Mouse (Mus musculus): ENCODE results near the gene Clasrp. TPM values are rescaled to one million over a fixed set of nuclear protein-coding genes. Genes with fewer than 3 reads are reported as not detected.

Clasrp gene
- polyA plus RNA-seq (2014; fragmentation: Nextera tagmentation; extraction: Ambion mirVana): 49.7 and 51.3 TPM in 2 replicates

DNA sequence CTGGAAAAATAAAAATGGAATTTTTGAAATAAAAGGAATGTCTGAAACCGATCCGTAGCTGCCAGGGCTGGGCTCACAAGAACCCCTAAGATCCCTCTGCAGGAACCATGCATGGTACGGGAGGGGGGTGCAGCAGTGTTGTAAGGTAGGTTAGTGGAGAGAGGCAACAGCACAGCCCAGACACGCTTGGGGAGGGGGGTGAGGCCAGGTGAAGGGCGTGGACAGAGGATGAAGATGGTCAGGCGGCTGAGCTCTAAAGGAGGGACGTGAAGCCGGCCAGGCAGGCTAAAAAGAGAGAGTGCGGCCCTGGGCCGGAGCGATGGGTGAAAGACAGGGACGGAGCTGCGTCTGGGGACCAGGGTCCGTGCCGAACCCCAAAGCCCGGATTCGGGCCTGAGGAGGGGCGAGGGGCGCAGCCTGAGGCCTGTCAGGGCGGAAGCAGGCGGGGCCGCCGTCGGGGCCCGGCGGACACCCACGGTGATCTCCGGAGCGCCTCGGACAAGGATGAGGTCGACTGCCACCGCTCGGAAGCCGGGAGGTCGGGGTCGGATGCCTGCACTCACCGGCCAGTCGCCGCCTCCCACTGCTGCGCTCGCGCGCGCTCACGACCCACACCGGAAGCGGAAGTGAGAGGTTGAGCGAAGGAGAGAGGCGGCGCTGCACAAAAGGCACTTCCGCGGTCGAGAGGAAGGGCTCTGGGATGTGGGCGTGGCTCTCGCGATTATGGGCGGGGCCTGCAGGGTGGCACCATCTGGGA lies at the start of gene Clasrp:
Clasrp (minus strand) TSS at position 638 of the 757 bp plus-strand sequence.
- Histone ChIP-seq H3K36me3 (ENCODE audit: control insufficient read depth, insufficient read depth, low read length) (peaks cover 13% of the 10 kb centered on the region), H3K4me2 (ENCODE audit: low read depth, low read length) (peak within 1 kb of the TSS; percentile 96), H3K4me1 (ENCODE audit: control insufficient read depth, insufficient read depth, low read length) (peaks cover 17% of the 10 kb centered on the region), H3K4me3 (ENCODE audit: low read depth, low read length) (peak within 1 kb of the TSS; percentile 97), H3K9ac (replicated peaks; ENCODE audit: low read depth, low read length) (peak within 1 kb of the TSS; percentile 93), H3K9me3 (ENCODE audit: control insufficient read depth, low read length) (no peaks in the 10 kb centered on the region), H3K27me3 (ENCODE audit: control insufficient read depth, insufficient read depth, low read length) (no peaks in the 10 kb centered on the region), H3K27ac (ENCODE audit: low read depth, low read length) (peak within 1 kb of the TSS; percentile 72)
- 2% methylated on average over 57 of the region's 57 CpGs for WGBS
- peak; percentile 91 for ATAC-seq (ENCODE audit: low read depth)

DNA sequence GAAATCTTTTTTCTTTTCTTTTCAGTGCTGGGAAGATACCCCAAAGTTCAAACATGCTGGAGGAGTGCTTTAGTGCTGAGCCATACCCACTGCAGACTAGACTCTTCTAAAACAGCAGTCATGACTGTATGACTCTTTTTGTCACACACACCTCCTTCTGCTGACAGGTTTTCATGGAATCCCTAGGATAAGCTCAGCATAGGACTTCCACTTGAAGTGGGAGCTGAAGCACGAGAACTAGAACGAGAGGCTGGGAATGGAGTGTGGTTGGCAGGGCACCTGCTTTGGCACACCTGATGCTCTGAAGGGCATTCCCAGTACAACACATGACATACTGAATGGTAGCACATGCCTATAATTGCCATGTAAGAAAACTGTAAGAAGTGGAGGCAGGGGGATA lies 48.3 kb upstream of the Clasrp start:
- 98% methylated on average over 2 of the region's 2 CpGs for WGBS
- Histone ChIP-seq H3K27me3 (ENCODE audit: control insufficient read depth, insufficient read depth, low read length) (no peaks in the 10 kb centered on the region), H3K4me1 (ENCODE audit: control insufficient read depth, insufficient read depth, low read length) (no peaks in the 10 kb centered on the region), H3K36me3 (ENCODE audit: control insufficient read depth, insufficient read depth, low read length) (peaks cover 36% of the 10 kb centered on the region), H3K4me3 (ENCODE audit: low read depth, low read length) (no peak overlapping the region), H3K9me3 (ENCODE audit: control insufficient read depth, low read length) (no peaks in the 10 kb centered on the region), H3K4me2 (ENCODE audit: low read depth, low read length) (no peak overlapping the region), H3K9ac (replicated peaks; ENCODE audit: low read depth, low read length) (no peak overlapping the region), H3K27ac (ENCODE audit: low read depth, low read length) (no peak overlapping the region)
- ATAC-seq (ENCODE audit: low read depth): no peak

DNA sequence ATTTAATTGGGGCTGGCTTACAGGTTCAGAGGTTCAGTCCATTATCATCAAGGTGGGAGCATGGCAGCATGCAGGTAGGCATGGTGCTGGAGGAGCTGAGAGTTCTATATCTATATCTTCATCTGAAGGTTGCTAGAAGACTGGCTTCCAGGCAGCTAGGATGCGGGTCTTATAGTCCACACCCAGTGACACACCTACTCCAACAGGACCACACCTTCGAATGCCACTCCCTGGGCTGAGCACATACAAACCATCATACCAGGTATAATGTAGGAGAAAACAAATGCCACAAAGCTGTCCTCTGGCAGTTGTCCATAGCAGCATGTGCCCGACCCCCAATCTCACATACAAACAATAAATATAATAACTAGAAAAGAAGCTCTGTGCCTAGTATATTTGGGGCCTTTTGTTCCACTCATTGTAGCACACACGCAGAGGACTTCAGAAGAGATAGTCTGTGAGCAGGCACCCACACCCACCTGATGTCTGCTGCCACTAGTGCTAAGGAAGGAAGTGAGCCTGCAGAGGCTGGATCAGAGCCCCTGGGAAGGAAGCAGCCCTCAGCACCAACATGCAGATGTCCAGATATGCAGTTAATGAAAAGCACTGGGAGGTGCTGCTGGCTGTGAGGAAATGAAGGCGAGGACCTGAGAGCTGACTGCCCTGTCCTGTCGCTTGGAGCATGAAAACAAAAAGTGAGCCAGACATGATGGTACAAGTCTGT lies 46.9 kb upstream of the Clasrp start:
- Histone ChIP-seq H3K36me3 (ENCODE audit: control insufficient read depth, insufficient read depth, low read length) (peaks cover 40% of the 10 kb centered on the region), H3K4me2 (ENCODE audit: low read depth, low read length) (no peak overlapping the region), H3K27me3 (ENCODE audit: control insufficient read depth, insufficient read depth, low read length) (no peaks in the 10 kb centered on the region), H3K4me3 (ENCODE audit: low read depth, low read length) (no peak overlapping the region), H3K4me1 (ENCODE audit: control insufficient read depth, insufficient read depth, low read length) (no peaks in the 10 kb centered on the region), H3K27ac (ENCODE audit: low read depth, low read length) (no peak overlapping the region), H3K9ac (replicated peaks; ENCODE audit: low read depth, low read length) (no peak overlapping the region), H3K9me3 (ENCODE audit: control insufficient read depth, low read length) (no peaks in the 10 kb centered on the region)
- ATAC-seq (ENCODE audit: low read depth): no peak
- WGBS: 97% methylated on average over 6 of the region's 6 CpGs

DNA sequence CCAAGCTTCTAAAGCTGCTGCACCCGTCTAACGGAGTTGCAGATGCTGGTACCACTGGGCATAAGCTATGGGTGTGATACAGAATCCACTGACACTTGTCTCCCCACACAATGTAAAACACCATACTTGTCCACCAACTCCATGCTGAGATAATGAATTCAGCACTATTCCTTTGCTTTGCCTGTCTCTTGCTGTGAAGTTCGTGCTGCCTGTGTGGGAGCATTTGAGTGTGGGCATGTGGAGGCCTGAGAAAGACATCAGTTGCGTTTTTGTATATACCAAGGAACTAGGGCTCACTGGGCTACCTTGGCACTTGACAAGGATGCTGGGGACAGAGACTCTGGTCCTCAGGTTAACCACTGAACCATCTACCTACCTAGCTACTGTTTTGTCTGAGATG lies 36.9 kb upstream of the Clasrp start:
- Histone ChIP-seq H3K27me3 (ENCODE audit: control insufficient read depth, insufficient read depth, low read length) (no peaks in the 10 kb centered on the region), H3K9ac (replicated peaks; ENCODE audit: low read depth, low read length) (no peak overlapping the region), H3K27ac (ENCODE audit: low read depth, low read length) (no peak overlapping the region), H3K4me1 (ENCODE audit: control insufficient read depth, insufficient read depth, low read length) (no peaks in the 10 kb centered on the region), H3K36me3 (ENCODE audit: control insufficient read depth, insufficient read depth, low read length) (peaks cover 76% of the 10 kb centered on the region), H3K4me3 (ENCODE audit: low read depth, low read length) (no peak overlapping the region), H3K9me3 (ENCODE audit: control insufficient read depth, low read length) (no peaks in the 10 kb centered on the region), H3K4me2 (ENCODE audit: low read depth, low read length) (no peak overlapping the region)
- WGBS: 92% methylated on average over 4 of the region's 4 CpGs
- no peak for ATAC-seq (ENCODE audit: low read depth)

DNA sequence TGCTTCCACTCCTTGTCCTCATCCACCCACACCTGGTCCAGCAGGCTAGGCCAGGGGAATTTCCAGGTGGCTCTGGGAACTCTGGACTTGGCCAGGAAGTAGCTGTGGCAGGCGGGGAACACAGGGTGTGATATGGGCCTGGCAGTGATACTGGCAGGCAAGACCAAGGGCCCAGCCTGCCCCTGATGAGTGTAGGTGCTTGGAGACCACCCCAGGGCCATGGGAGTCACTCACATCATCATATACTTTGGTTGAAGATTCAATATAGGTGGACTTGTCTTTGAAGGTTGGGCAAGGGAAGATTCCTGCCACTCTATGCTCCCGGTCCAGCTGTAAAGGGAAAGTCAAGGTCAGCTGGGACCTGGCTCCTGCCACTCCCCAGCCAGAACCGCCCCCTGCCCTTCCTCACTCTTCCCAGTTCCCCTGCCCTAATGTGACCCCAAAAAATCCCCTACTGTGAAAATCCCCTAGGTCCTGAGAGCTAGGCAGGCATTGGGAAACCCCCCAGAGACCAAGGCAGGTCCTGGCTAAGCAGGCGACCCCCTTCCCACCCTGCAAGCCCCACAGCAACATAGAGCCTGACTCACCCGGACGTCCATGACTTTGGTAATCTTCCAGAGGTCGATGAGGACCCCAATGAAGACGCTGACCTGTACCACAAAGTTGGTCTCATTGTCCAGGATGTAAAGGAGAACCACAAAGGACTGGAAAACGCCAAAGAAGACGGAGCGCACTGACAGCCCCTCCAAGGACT lies 31.0 kb upstream of the Clasrp start:
- Histone ChIP-seq H3K27ac (ENCODE audit: low read depth, low read length) (no peak overlapping the region), H3K4me3 (ENCODE audit: low read depth, low read length) (no peak overlapping the region), H3K9ac (replicated peaks; ENCODE audit: low read depth, low read length) (no peak overlapping the region), H3K4me1 (ENCODE audit: control insufficient read depth, insufficient read depth, low read length) (no peaks in the 10 kb centered on the region), H3K27me3 (ENCODE audit: control insufficient read depth, insufficient read depth, low read length) (no peaks in the 10 kb centered on the region), H3K36me3 (ENCODE audit: control insufficient read depth, insufficient read depth, low read length) (peaks cover 55% of the 10 kb centered on the region), H3K4me2 (ENCODE audit: low read depth, low read length) (no peak overlapping the region), H3K9me3 (ENCODE audit: control insufficient read depth, low read length) (no peaks in the 10 kb centered on the region)
- 94% methylated on average over 11 of the region's 11 CpGs for WGBS
- no peak for ATAC-seq (ENCODE audit: low read depth)

DNA sequence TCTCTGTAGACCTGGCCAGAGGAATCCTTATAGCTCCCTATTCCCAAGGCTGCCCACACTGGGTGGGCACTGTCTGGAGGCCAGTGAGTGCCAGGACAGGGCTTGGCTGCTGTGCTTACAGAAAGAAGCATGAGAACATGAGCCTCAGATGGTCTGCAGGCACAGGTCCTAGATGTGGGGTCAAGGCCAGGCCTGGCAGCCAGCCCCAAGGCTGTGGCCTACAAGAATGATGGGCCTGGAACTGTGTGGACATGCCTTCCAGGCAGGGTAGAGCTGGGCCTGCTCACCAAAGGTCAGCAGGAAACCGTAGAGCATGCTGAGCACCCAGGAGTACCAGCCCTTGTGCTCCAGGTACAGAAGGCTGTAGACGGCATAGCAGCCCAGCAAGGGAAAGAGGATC lies 30.3 kb upstream of the Clasrp start:
- peaks cover 54% of the 10 kb centered on the region for H3K36me3 ChIP-seq (ENCODE audit: control insufficient read depth, insufficient read depth, low read length)
- H3K9ac ChIP-seq (replicated peaks; ENCODE audit: low read depth, low read length): no peak overlapping the region
- H3K4me3 ChIP-seq (ENCODE audit: low read depth, low read length): no peak overlapping the region
- no peak overlapping the region for H3K4me2 ChIP-seq (ENCODE audit: low read depth, low read length)
- H3K27ac ChIP-seq (ENCODE audit: low read depth, low read length): no peak overlapping the region
- no peaks in the 10 kb centered on the region for H3K27me3 ChIP-seq (ENCODE audit: control insufficient read depth, insufficient read depth, low read length)
- H3K9me3 ChIP-seq (ENCODE audit: control insufficient read depth, low read length): no peaks in the 10 kb centered on the region
- H3K4me1 ChIP-seq (ENCODE audit: control insufficient read depth, insufficient read depth, low read length): 0 out of 2 replicates have a peak, but pooled peaks cover 3% of the 10 kb centered on the region
- ATAC-seq (ENCODE audit: low read depth): no peak
- 100% methylated on average over 2 of the region's 2 CpGs for WGBS

DNA sequence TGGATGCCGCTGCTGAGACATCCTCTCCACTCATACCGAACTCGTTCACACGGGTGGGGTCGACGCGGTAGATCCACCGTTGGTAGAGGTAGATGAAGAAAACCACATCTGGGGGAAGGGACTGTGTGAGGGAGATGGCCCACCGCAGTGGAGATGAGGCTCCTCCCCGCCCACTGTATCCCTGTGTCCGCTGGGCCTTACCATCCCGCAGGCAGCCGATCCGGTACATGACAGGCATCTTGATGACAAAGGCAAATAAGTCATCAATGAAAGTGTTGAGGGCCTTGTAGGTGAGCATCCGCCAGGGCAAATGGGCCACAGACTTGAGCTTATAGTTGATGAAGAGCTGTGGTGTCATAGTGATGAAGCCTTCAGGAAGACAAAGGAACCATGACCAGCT lies 29.6 kb upstream of the Clasrp start:
- Histone ChIP-seq H3K9me3 (ENCODE audit: control insufficient read depth, low read length) (no peaks in the 10 kb centered on the region), H3K27me3 (ENCODE audit: control insufficient read depth, insufficient read depth, low read length) (no peaks in the 10 kb centered on the region), H3K4me2 (ENCODE audit: low read depth, low read length) (no peak overlapping the region), H3K4me3 (ENCODE audit: low read depth, low read length) (no peak overlapping the region), H3K4me1 (ENCODE audit: control insufficient read depth, insufficient read depth, low read length) (0 out of 2 replicates have a peak, but pooled peaks cover 5% of the 10 kb centered on the region), H3K9ac (replicated peaks; ENCODE audit: low read depth, low read length) (no peak overlapping the region), H3K36me3 (ENCODE audit: control insufficient read depth, insufficient read depth, low read length) (peaks cover 48% of the 10 kb centered on the region), H3K27ac (ENCODE audit: low read depth, low read length) (no peak overlapping the region)
- ATAC-seq (ENCODE audit: low read depth): no peak
- WGBS: 96% methylated on average over 15 of the region's 15 CpGs

DNA sequence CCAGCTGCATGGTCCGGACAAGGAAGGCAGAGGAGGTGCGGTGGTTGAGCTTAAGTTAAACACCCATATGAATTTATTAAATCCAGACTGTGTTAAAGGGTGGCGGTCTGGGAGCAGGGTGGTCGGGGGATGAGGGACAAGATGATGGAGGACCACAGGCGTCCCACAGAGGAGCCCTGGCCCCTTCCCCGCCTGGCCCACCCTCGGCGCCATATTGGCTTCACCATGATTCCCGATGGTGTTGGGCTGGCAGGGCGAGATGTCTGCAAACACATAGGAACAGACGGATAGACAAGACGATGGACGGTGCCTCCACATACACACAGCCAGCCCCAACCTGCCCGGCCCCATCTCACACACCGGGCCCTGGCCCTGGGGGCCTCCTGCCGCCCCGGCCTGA lies 28.9 kb upstream of the Clasrp start:
- WGBS: 97% methylated on average over 17 of the region's 17 CpGs
- H3K36me3 ChIP-seq (ENCODE audit: control insufficient read depth, insufficient read depth, low read length): peaks cover 45% of the 10 kb centered on the region
- H3K4me1 ChIP-seq (ENCODE audit: control insufficient read depth, insufficient read depth, low read length): 0 out of 2 replicates have a peak, but pooled peaks cover 5% of the 10 kb centered on the region
- H3K9ac ChIP-seq (replicated peaks; ENCODE audit: low read depth, low read length): no peak overlapping the region
- no peaks in the 10 kb centered on the region for H3K9me3 ChIP-seq (ENCODE audit: control insufficient read depth, low read length)
- ATAC-seq (ENCODE audit: low read depth): no peak
- no peak overlapping the region for H3K27ac ChIP-seq (ENCODE audit: low read depth, low read length)
- no peaks in the 10 kb centered on the region for H3K27me3 ChIP-seq (ENCODE audit: control insufficient read depth, insufficient read depth, low read length)
- no peak overlapping the region for H3K4me2 ChIP-seq (ENCODE audit: low read depth, low read length)
- no peak overlapping the region for H3K4me3 ChIP-seq (ENCODE audit: low read depth, low read length)

Measured in neural tube, embryonic 14.5 days (tissue).